Mouse (Mus musculus): ENCODE measurements at regions not wholly inside any gene's neighbourhood (a gene's known extent, or its start where the extent isn't known, plus 50 kb on each side); places are given as distances from the start of the nearest gene placed in this dataset.

DNA sequence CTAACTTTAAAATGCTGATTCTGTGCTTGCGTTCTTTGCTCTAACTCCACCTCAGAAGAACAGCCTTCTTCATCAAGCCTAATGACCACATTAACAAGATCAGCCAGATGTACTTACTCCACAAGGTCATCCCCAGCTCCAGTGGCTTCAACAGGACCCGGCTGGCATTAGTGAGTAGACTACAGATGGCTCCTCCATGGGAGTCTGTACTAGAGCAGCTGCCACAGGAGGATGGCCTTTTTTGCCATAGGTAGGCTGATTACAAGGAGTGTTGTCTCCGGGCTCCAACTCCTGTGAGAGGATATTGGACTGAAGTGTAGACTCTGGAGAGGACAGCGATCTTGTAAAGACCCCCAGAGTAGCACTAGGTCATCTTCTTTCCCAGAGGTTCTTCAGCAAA is 729.7 kb downstream of the Galc start:
- WGBS: 87% methylated on average over 4 of the region's 4 CpGs
- no peak overlapping the region for H3K4me2 ChIP-seq
- H3K36me3 ChIP-seq: no peaks in the 10 kb centered on the region
- H3K9ac ChIP-seq: no peak overlapping the region
- ATAC-seq (replicated peaks; ENCODE audit: insufficient number of reproducible peaks, insufficient read depth, low FRiP score, low read depth): no peak
- no peaks in the 10 kb centered on the region for H3K27me3 ChIP-seq
- no peak overlapping the region for H3K4me3 ChIP-seq
- no peak overlapping the region for H3K27ac ChIP-seq
- no peaks in the 10 kb centered on the region for H3K9me3 ChIP-seq (replicated peaks)
- no peaks in the 10 kb centered on the region for H3K4me1 ChIP-seq (replicated peaks)

DNA sequence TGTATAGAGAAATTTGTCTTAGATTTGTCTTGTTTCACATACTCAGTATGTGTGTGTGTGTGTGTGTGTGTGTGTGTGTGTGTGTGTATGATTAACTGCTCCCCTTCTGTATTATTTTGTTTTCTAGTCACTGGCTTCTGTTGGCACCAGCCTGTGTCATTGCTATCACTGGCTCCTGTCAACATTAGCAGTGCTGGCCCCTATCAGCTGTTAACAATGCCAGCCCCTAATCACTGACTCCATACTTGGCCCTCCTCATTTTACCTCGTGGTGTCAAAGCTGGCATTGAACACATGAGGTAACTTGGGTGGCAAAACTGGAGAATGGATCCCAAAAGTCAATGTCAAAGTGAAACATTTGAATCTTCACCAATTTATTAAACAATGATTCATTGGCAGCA is 733.3 kb downstream of the Galc start:
- Histone ChIP-seq H3K9ac (no peak overlapping the region), H3K27me3 (no peaks in the 10 kb centered on the region), H3K4me2 (no peak overlapping the region), H3K27ac (no peak overlapping the region), H3K36me3 (no peaks in the 10 kb centered on the region), H3K9me3 (replicated peaks) (no peaks in the 10 kb centered on the region), H3K4me3 (no peak overlapping the region), H3K4me1 (replicated peaks) (no peaks in the 10 kb centered on the region)
- WGBS: 7% methylated on average over 1 of the region's 1 CpGs
- peak; percentile 50; the same call in 1 of the 2 replicates for ATAC-seq (replicated peaks; ENCODE audit: insufficient number of reproducible peaks, insufficient read depth, low FRiP score, low read depth)

DNA sequence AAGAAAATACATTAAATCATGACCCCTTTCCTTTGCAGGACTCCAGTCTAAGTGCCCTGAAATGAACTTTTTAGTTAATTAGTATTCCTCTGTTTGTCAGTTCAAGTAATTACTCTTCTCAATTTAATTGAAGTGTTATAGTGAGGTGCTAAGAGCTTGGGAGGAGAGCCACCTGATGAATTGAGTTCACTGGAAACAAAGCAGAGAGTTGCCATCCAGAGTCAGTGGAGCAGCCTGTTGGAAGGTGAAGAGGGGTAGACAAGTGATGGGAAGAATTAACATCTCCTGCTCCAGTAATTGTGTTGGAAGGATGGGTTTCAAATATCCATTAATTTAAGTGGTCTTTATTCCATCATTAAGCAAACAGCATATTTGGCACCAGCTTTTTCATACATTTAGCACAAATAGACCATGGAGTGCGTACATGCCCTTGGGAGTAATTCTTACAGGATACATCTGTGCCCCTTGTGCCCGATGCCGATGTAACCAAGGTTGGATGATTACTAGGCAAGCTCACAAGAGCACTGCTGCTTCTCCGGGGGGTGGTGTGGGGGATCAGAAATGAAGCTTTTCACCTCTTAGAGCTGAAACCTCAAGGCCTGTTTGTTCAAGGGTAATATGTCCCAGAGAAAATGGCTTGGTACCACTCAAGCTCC is 739.3 kb downstream of the Galc start:
- 82% methylated on average over 4 of the region's 4 CpGs for WGBS
- ATAC-seq (replicated peaks; ENCODE audit: insufficient number of reproducible peaks, insufficient read depth, low FRiP score, low read depth): no peak

DNA sequence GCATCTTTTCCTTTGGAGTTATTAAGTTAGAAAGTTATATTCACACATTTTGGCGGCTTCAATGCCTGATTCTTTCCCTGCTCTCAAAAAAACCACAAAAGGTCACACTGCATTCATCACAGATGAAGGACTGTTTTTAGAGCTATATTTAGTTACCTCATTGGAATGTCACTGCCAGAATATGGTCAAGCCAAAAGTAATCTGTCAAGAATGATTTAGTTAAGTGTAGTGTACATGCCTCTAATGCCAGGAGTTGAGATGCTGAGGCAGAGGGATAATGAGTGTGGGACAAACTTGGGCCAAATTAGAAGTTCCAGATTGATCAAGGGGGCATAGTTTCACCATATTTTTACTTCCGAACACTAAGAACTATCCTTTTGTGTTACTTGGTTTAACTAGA is 741.7 kb downstream of the Galc start:
- H3K9me3 ChIP-seq (replicated peaks): no peaks in the 10 kb centered on the region
- peak; percentile 66 for ATAC-seq (replicated peaks; ENCODE audit: insufficient number of reproducible peaks, insufficient read depth, low FRiP score, low read depth)
- H3K9ac ChIP-seq: no peak overlapping the region
- H3K4me1 ChIP-seq (replicated peaks): peaks cover 5% of the 10 kb centered on the region
- H3K36me3 ChIP-seq: no peaks in the 10 kb centered on the region
- no peaks in the 10 kb centered on the region for H3K27me3 ChIP-seq
- H3K4me3 ChIP-seq: no peak overlapping the region
- H3K4me2 ChIP-seq: no peak overlapping the region
- H3K27ac ChIP-seq: peak overlapping the region; percentile 82
- 39% methylated on average over 2 of the region's 2 CpGs for WGBS

More for the DNA sequence above, 739.3 kb downstream of the Galc start:
- Histone ChIP-seq H3K4me1 (replicated peaks) (peaks cover 5% of the 10 kb centered on the region), H3K9me3 (replicated peaks) (no peaks in the 10 kb centered on the region), H3K4me3 (no peak overlapping the region), H3K9ac (no peak overlapping the region), H3K27ac (no peak overlapping the region), H3K4me2 (no peak overlapping the region), H3K27me3 (no peaks in the 10 kb centered on the region), H3K36me3 (no peaks in the 10 kb centered on the region)

DNA sequence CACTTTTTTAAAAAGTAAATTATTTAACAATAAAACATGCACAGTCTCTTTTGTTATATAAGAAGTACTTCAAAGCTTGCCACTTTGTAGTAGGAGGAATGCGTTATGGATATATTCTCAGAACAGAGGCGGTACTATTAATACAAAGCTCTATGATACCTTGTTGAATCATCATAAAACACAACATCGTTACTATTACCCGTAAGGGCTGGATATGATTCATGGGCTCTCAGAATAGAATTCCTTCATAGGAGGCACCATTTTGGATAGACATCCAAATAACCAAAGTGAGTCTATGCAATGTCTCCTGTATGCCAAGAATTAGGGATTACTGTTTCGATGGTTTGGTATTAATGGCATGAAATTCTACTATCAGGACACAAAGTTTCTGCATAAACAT is 743.5 kb downstream of the Galc start:
- Histone ChIP-seq H3K36me3 (no peaks in the 10 kb centered on the region), H3K4me1 (replicated peaks) (peaks cover 5% of the 10 kb centered on the region), H3K27ac (no peak overlapping the region), H3K27me3 (no peaks in the 10 kb centered on the region), H3K4me2 (no peak overlapping the region), H3K9ac (no peak overlapping the region), H3K4me3 (no peak overlapping the region), H3K9me3 (replicated peaks) (no peaks in the 10 kb centered on the region)
- no peak for ATAC-seq (replicated peaks; ENCODE audit: insufficient number of reproducible peaks, insufficient read depth, low FRiP score, low read depth)
- 90% methylated on average over 5 of the region's 5 CpGs for WGBS

DNA sequence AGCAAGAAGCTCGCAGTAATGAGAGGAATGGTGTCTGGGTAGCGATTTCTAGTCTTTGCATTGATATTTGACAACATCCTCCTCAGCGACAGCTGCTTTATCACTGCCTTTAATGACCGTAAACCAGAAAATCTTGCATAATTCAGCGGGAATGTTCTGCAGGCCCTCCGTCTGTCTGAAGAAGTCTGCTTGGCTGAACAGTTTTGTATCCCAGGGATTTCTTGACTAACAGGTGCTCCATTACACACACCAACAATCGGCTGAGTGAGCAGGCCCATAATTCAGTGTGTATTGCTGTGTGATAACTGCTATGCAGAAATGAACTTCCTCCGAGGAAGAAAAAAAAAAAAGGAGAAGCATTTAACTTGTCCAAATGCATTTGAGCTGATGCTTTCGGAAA is 747.4 kb downstream of the Galc start:
- no peaks in the 10 kb centered on the region for H3K36me3 ChIP-seq
- no peak overlapping the region for H3K27ac ChIP-seq
- H3K4me1 ChIP-seq (replicated peaks): no peaks in the 10 kb centered on the region
- H3K9me3 ChIP-seq (replicated peaks): no peaks in the 10 kb centered on the region
- H3K4me3 ChIP-seq: no peak overlapping the region
- no peaks in the 10 kb centered on the region for H3K27me3 ChIP-seq
- no peak for ATAC-seq (replicated peaks; ENCODE audit: insufficient number of reproducible peaks, insufficient read depth, low FRiP score, low read depth)
- H3K9ac ChIP-seq: no peak overlapping the region
- 68% methylated on average over 9 of the region's 9 CpGs for WGBS
- no peak overlapping the region for H3K4me2 ChIP-seq

DNA sequence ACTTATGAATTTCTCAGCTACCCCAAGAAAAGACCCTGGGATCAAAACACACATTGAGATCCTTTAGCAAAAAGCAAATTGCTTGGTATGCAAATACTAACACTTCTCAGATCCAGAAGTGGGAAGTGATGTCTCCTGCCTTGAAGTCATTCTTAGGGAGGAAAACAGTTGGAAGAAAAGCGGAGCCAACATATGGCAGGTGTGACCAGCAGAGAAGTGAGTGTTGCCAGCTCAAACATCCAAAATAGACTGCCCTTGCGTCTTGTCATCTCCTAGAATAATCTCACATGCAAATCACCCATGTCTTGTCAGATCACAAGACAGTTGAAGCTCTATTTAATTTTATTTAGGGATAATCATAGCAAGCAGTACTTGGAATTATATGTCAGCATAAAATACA is 757.8 kb downstream of the Galc start:
- ATAC-seq (replicated peaks; ENCODE audit: insufficient number of reproducible peaks, insufficient read depth, low FRiP score, low read depth): no peak
- Histone ChIP-seq H3K4me2 (no peak overlapping the region), H3K9ac (no peak overlapping the region), H3K4me3 (no peak overlapping the region), H3K9me3 (replicated peaks) (no peaks in the 10 kb centered on the region), H3K27ac (no peak overlapping the region), H3K36me3 (no peaks in the 10 kb centered on the region), H3K27me3 (no peaks in the 10 kb centered on the region), H3K4me1 (replicated peaks) (no peaks in the 10 kb centered on the region)
- WGBS: 65% methylated on average over 2 of the region's 2 CpGs

DNA sequence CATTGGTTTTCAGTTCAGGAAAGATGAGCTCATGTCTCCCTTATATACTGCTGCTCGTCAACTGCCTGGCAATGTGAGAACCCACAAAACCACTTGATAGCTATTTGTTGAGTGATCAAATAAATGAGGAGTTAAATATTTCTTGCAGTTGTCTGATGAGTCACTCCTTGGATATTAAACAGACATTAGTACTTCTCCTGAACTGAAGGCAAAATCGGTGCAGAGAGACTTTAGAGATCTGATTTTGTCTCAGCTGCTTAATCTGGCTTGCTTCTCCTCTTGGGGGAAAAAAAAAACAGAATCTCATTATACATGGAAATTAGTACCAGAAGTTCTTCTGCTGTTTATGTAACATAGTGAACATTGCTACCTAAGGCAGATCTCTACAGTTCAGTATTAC is 775.7 kb downstream of the Galc start:
- no peak for ATAC-seq (replicated peaks; ENCODE audit: insufficient number of reproducible peaks, insufficient read depth, low FRiP score, low read depth)
- Histone ChIP-seq H3K27me3 (no peaks in the 10 kb centered on the region), H3K4me2 (no peak overlapping the region), H3K4me1 (replicated peaks) (peaks cover 3% of the 10 kb centered on the region; the same call in 1 of the 2 replicates), H3K4me3 (no peak overlapping the region), H3K36me3 (no peaks in the 10 kb centered on the region), H3K27ac (no peak overlapping the region), H3K9ac (no peak overlapping the region), H3K9me3 (replicated peaks) (no peaks in the 10 kb centered on the region)
- WGBS: 45% methylated on average over 2 of the region's 2 CpGs

DNA sequence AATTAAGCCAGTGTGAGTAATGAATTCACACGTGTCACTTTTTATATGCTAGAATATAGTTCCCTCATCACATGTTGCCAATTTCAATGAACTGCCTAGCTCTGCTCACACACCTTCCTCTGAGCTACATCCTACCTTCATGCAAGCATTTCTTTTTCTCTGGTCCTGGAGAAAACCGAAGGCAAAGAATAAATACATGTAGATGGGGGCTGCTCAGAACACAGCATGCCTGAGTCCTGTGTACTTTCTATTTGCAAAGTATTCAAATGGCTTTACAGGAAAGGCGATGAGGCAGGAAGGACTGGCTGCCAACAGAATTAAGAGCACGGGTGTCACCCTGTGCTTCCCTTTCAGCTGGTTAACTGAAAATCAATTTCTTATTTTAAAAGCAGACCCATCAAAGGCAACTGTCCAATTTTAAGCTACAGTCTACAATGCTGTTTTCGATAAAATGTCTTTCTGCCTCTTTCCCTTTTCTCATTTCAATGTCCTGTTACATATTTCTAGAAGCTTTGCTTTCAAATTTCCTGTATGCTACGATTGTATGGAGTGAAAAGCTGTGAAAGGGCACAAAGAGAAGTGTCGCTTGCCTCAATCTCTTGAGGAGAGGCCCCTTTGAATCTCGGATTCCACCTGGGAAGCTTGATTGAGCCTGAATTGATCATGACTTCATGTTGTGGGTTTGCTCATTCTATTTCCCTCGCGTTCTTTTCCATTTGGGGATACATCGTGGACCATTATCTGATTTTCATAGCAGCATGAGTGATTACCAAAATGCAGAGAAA is 782.6 kb downstream of the Galc start:
- no peaks in the 10 kb centered on the region for H3K27me3 ChIP-seq
- ATAC-seq (replicated peaks; ENCODE audit: insufficient number of reproducible peaks, insufficient read depth, low FRiP score, low read depth): no peak
- no peak overlapping the region for H3K9ac ChIP-seq
- H3K36me3 ChIP-seq: no peaks in the 10 kb centered on the region
- no peak overlapping the region for H3K4me3 ChIP-seq
- H3K4me2 ChIP-seq: no peak overlapping the region
- H3K9me3 ChIP-seq (replicated peaks): no peaks in the 10 kb centered on the region
- no peak overlapping the region for H3K27ac ChIP-seq
- 64% methylated on average over 11 of the region's 11 CpGs for WGBS
- no peaks in the 10 kb centered on the region for H3K4me1 ChIP-seq (replicated peaks)

DNA sequence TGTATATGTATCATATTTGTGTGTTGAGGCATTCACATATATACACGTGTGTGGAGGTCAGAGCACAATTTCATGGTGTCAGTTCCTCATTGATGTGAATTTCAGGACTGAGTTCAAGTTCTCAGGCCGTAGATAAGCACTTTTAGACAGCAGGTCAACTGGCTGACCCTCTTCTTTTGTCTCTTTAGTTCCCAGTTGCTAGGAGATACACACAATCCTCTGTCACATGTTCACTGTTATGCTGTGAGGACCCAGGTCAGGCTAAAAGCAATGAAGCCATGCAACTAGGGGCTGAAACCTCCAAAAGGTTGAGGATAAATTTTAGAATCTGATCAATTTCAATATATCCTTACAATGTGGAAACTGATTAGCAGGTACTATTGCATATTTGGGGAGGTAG is 783.5 kb downstream of the Galc start:
- H3K36me3 ChIP-seq: no peaks in the 10 kb centered on the region
- H3K4me2 ChIP-seq: no peak overlapping the region
- no peaks in the 10 kb centered on the region for H3K9me3 ChIP-seq (replicated peaks)
- no peak overlapping the region for H3K9ac ChIP-seq
- no peak overlapping the region for H3K27ac ChIP-seq
- no peaks in the 10 kb centered on the region for H3K27me3 ChIP-seq
- WGBS: 61% methylated on average over 2 of the region's 2 CpGs
- no peak overlapping the region for H3K4me3 ChIP-seq
- no peak for ATAC-seq (replicated peaks; ENCODE audit: insufficient number of reproducible peaks, insufficient read depth, low FRiP score, low read depth)
- no peaks in the 10 kb centered on the region for H3K4me1 ChIP-seq (replicated peaks)

DNA sequence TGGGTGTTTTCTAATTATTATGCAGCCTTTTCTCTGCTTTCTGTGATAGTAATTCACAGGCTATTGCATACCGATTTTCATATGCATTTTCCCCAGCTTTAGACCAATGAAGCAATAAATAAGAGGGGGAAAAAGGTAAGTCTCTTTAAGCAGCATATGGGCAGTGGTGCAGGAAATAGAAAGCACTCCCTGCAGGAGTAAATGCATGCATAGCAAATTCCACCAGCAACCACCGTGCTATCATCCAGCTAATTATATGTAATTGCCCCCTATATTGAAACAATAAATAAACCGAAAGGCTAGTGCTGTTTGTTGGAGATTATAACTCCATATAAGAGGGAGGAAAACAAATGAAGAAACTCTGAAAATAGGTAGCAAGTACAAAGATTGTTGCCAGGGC is 790.1 kb downstream of the Galc start:
- Histone ChIP-seq H3K36me3 (no peaks in the 10 kb centered on the region), H3K9ac (no peak overlapping the region), H3K4me2 (no peak overlapping the region), H3K27me3 (no peaks in the 10 kb centered on the region), H3K4me3 (no peak overlapping the region), H3K4me1 (replicated peaks) (no peaks in the 10 kb centered on the region; the same call in 1 of the 2 replicates), H3K27ac (no peak overlapping the region), H3K9me3 (replicated peaks) (no peaks in the 10 kb centered on the region)
- ATAC-seq (replicated peaks; ENCODE audit: insufficient number of reproducible peaks, insufficient read depth, low FRiP score, low read depth): no peak
- WGBS: 68% methylated on average over 3 of the region's 3 CpGs

DNA sequence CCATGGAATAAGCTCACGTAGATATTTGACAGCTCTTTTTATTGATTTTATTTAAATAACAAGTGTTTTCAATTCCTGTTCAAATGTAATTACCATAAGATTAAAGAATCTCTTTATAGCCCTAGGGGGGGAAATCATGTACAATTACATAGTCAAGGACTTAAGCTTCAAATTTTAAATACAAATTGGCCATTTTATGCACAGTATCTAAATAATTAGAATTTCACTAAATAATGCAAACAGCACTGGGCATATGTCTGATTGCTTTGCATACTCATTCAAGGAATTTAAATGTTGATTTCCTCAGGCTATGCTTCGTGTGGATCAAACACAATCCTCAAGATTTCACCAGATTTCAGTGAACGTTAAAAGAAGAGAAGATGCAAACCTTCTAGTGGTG is 823.1 kb downstream of the Galc start:
- Histone ChIP-seq H3K36me3 (no peaks in the 10 kb centered on the region), H3K27me3 (no peaks in the 10 kb centered on the region), H3K9me3 (replicated peaks) (no peaks in the 10 kb centered on the region), H3K4me2 (no peak overlapping the region), H3K9ac (no peak overlapping the region), H3K27ac (no peak overlapping the region), H3K4me3 (no peak overlapping the region), H3K4me1 (replicated peaks) (no peaks in the 10 kb centered on the region)
- WGBS: 72% methylated on average over 3 of the region's 3 CpGs
- ATAC-seq (replicated peaks; ENCODE audit: insufficient number of reproducible peaks, insufficient read depth, low FRiP score, low read depth): no peak
